Mouse (Mus musculus) liver, embryonic 13.5 days (tissue): ENCODE data around the gene Adcy7. TPM values are rescaled to one million over a fixed set of nuclear protein-coding genes. Genes with fewer than 3 reads are reported as not detected.

Experiments used
- ATAC-seq: fragments of 200-750 bp; cut with Nextera tagmentation; 2 replicates; pipeline ENCODE4 v1.8.0; 2017; ENCODE audit warnings: low read depth, mild to moderate bottlenecking, moderate number of reproducible peaks, moderate library complexity
- DNase-seq: peaks from one replicate; pipeline ENCODE4 v3.0.0; 2022
- H3K27ac ChIP-seq: fragments of 300-500 bp; sonication (generic); 2 replicates; pipeline ENCODE4 v1.5.1; 2015; ENCODE audit warnings: moderate library complexity, mild to moderate bottlenecking, inconsistent platforms
- H3K27me3 ChIP-seq: fragments of 300-500 bp; sonication (generic); 2 replicates; pipeline ENCODE4 v1.6.1; 2015; ENCODE audit warnings: mild to moderate bottlenecking, inconsistent platforms
- H3K36me3 ChIP-seq: fragments of 300-500 bp; sonication (generic); 2 replicates; pipeline ENCODE4 v1.6.1; 2015; ENCODE audit warnings: mild to moderate bottlenecking, inconsistent platforms
- H3K4me1 ChIP-seq: fragments of 300-500 bp; sonication (generic); replicated peaks from 2 replicates; pipeline ENCODE4 v1.6.1; 2015; ENCODE audit warnings: inconsistent platforms
- H3K4me2 ChIP-seq: fragments of 300-500 bp; sonication (generic); 2 replicates; pipeline ENCODE4 v1.6.1; 2015; ENCODE audit warnings: inconsistent platforms, mild to moderate bottlenecking, moderate library complexity
- H3K4me3 ChIP-seq: fragments of 300-500 bp; sonication (generic); replicated peaks from 2 replicates; pipeline ENCODE4 v1.5.1; 2015; ENCODE audit warnings: mild to moderate bottlenecking, inconsistent platforms
- H3K9ac ChIP-seq: fragments of 300-500 bp; sonication (generic); 2 replicates; pipeline ENCODE4 v1.6.1; 2015; ENCODE audit warnings: mild to moderate bottlenecking, inconsistent platforms
- H3K9me3 ChIP-seq: fragments of 300-500 bp; sonication (generic); replicated peaks from 2 replicates; pipeline ENCODE4 v1.6.1; 2016; ENCODE audit warnings: inconsistent platforms
- WGBS: fragments of 180-500 bp; shearing (Covaris S2); methylation state at CpG from one replicate; pipeline ENCODE4 v1.1.7; 2015; ENCODE audit not compliant: insufficient replicate concordance; 5-methylcytosine and 5-hydroxymethylcytosine counted together
- polyA plus RNA-seq: library from polyadenylated mRNA; unstranded; fragments of >200 nt; fragmentation: Nextera tagmentation; extraction: Ambion mirVana; gene quantifications from 2 replicates; pipeline ENCODE4 v1.2.1, GENCODE M21; 2015

Adcy7 gene
- polyA plus RNA-seq, 1 experiment from 2014 or later = 27.0 TPM

- no peaks in the 10 kb centered on the region for H3K27me3 ChIP-seq
- H3K9ac ChIP-seq = no peak overlapping the region
- ATAC-seq (no peak), DNase-seq (no peak)
- peaks cover 4% of the 10 kb centered on the region for H3K36me3 ChIP-seq
- H3K4me1 ChIP-seq = peaks cover 95% of the 10 kb centered on the region
- peak overlapping the region; percentile 93 for H3K27ac ChIP-seq
- 65% methylated on average over 13 of the region's 13 CpGs for WGBS
- no peak overlapping the region for H3K4me2 ChIP-seq
- no peaks in the 10 kb centered on the region for H3K9me3 ChIP-seq
- no peak overlapping the region for H3K4me3 ChIP-seq
Measured at GRCm38 (mm10) chr8:88290326-88291304, 18.4 kb downstream of the Adcy7 start.

- Histone ChIP-seq H3K4me3 (no peak overlapping the region), H3K4me1 (peaks cover 94% of the 10 kb centered on the region)
Measured at GRCm38 (mm10) chr8:88291305-88291690, 19.1 kb downstream of the Adcy7 start.

GRCm38 (mm10) chr8:88292926-88293325 lies 20.7 kb downstream of the Adcy7 start:
- no peak overlapping the region for H3K4me3 ChIP-seq
- peak; percentile 37; the same call in 1 of the 2 replicates for ATAC-seq
- H3K9ac ChIP-seq = peak overlapping the region; percentile 59
- 40% methylated on average over 3 of the region's 3 CpGs for WGBS
- no peaks in the 10 kb centered on the region for H3K27me3 ChIP-seq
- H3K36me3 ChIP-seq = peaks cover 14% of the 10 kb centered on the region
- peaks cover 99% of the 10 kb centered on the region for H3K4me1 ChIP-seq
- peak overlapping the region; percentile 50 for H3K4me2 ChIP-seq
- peak overlapping the region; percentile 76 for H3K27ac ChIP-seq
- no peaks in the 10 kb centered on the region for H3K9me3 ChIP-seq
- DNase-seq = peak; percentile 48

More at GRCm38 (mm10) chr8:88291305-88291690, 19.1 kb downstream of the Adcy7 start:
- no peaks in the 10 kb centered on the region for H3K9me3 ChIP-seq
- no peak overlapping the region for H3K9ac ChIP-seq
- H3K4me2 ChIP-seq = no peak overlapping the region
- DNase-seq (no peak), ATAC-seq (no peak)
- H3K27ac ChIP-seq = peak overlapping the region; percentile 93; the same call in 1 of the 2 replicates
- 76% methylated on average over 11 of the region's 11 CpGs for WGBS
- H3K36me3 ChIP-seq = peaks cover 10% of the 10 kb centered on the region
- no peaks in the 10 kb centered on the region for H3K27me3 ChIP-seq

GRCm38 (mm10) chr8:88293590-88294356 lies 21.6 kb downstream of the Adcy7 start:
- peak overlapping the region; percentile 59 for H3K9ac ChIP-seq
- H3K4me2 ChIP-seq = peak overlapping the region; percentile 50
- no peak for ATAC-seq
- H3K36me3 ChIP-seq = peaks cover 14% of the 10 kb centered on the region
- H3K4me3 ChIP-seq = peak overlapping the region; percentile 38
- H3K27me3 ChIP-seq = no peaks in the 10 kb centered on the region
- peaks cover 99% of the 10 kb centered on the region for H3K4me1 ChIP-seq
- peak; percentile 37 for DNase-seq
- 27% methylated on average over 9 of the region's 9 CpGs for WGBS
- no peaks in the 10 kb centered on the region for H3K9me3 ChIP-seq
- H3K27ac ChIP-seq = peak overlapping the region; percentile 76

- H3K4me2 ChIP-seq = peak overlapping the region; percentile 50
- H3K36me3 ChIP-seq = peaks cover 14% of the 10 kb centered on the region
- no peak for ATAC-seq
- 46% methylated on average over 2 of the region's 2 CpGs for WGBS
- H3K4me1 ChIP-seq = peaks cover 99% of the 10 kb centered on the region
- H3K4me3 ChIP-seq = peak overlapping the region; percentile 38
- no peak for DNase-seq
- H3K9ac ChIP-seq = peak overlapping the region; percentile 59
- no peaks in the 10 kb centered on the region for H3K27me3 ChIP-seq
- peak overlapping the region; percentile 76 for H3K27ac ChIP-seq
- no peaks in the 10 kb centered on the region for H3K9me3 ChIP-seq
Measured at GRCm38 (mm10) chr8:88294977-88295376, 22.8 kb downstream of the Adcy7 start.

- Histone ChIP-seq H3K9ac (peak overlapping the region; percentile 90), H3K4me2 (peak overlapping the region; percentile 91), H3K27me3 (no peaks in the 10 kb centered on the region), H3K27ac (peak overlapping the region; percentile 96), H3K4me1 (peaks cover 98% of the 10 kb centered on the region), H3K9me3 (no peaks in the 10 kb centered on the region), H3K4me3 (peak overlapping the region; percentile 22; the same call in 1 of the 2 replicates), H3K36me3 (peaks cover 15% of the 10 kb centered on the region)
- DNase-seq (peak; percentile 72), ATAC-seq (peak; percentile 79)
- 16% methylated on average over 12 of the region's 12 CpGs for WGBS
Measured at GRCm38 (mm10) chr8:88297976-88298732, 26.0 kb downstream of the Adcy7 start.

GRCm38 (mm10) chr8:88298733-88299103 lies 26.5 kb downstream of the Adcy7 start:
- no peak for ATAC-seq
- Histone ChIP-seq H3K9ac (peak overlapping the region; percentile 90), H3K4me3 (peak overlapping the region; percentile 22; the same call in 1 of the 2 replicates), H3K9me3 (no peaks in the 10 kb centered on the region), H3K27ac (peak overlapping the region; percentile 96), H3K27me3 (no peaks in the 10 kb centered on the region), H3K4me2 (peak overlapping the region; percentile 91), H3K4me1 (peaks cover 98% of the 10 kb centered on the region), H3K36me3 (peaks cover 20% of the 10 kb centered on the region)
- 72% methylated on average over 10 of the region's 10 CpGs for WGBS
- DNase-seq = no peak

- Histone ChIP-seq H3K9ac (peak overlapping the region; percentile 90), H3K27me3 (no peaks in the 10 kb centered on the region), H3K4me2 (peak overlapping the region; percentile 91), H3K27ac (peak overlapping the region; percentile 96), H3K36me3 (peaks cover 24% of the 10 kb centered on the region), H3K9me3 (no peaks in the 10 kb centered on the region), H3K4me3 (peak overlapping the region; percentile 72), H3K4me1 (peaks cover 96% of the 10 kb centered on the region)
- ATAC-seq = peak; percentile 84
- peak; percentile 75 for DNase-seq
- WGBS = 19% methylated on average over 10 of the region's 10 CpGs
Measured at GRCm38 (mm10) chr8:88299907-88300603, 27.9 kb downstream of the Adcy7 start.

- Histone ChIP-seq H3K27ac (peak overlapping the region; percentile 96), H3K27me3 (no peaks in the 10 kb centered on the region), H3K36me3 (peaks cover 24% of the 10 kb centered on the region), H3K9me3 (no peaks in the 10 kb centered on the region), H3K4me1 (peaks cover 89% of the 10 kb centered on the region), H3K4me2 (peak overlapping the region; percentile 91), H3K9ac (peak overlapping the region; percentile 90), H3K4me3 (peak overlapping the region; percentile 72)
- 41% methylated on average over 15 of the region's 15 CpGs for WGBS
- ATAC-seq (peak; percentile 58), DNase-seq (no peak)
Measured at GRCm38 (mm10) chr8:88301589-88302437, 29.6 kb downstream of the Adcy7 start.
